Mouse (Mus musculus): ENCODE measurements around the gene Brpf3. TPM values are rescaled to one million over a fixed set of nuclear protein-coding genes. Genes with fewer than 3 reads are reported as not detected.

The Brpf3 gene
- polyA plus RNA-seq, 1 experiment from 2014 or later = 44.4 TPM

DNA sequence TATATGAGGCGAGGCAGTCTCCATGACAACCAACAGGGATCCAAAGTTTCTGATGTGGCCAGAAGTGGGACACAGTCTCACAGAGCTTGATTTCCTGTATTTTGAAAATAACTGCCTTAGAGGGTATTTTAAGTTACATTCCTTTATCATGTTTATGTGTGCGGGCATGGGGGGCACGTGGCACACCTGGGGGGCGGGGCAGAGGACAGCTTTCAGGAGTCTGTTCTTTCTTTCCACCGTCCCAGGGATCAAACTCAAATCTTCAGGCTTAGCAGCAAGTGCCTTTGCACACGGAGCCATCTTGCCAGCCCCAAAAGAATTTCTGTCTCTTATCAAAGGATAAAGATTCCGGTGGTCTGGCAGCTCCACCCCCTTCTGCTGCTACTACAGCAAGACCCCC lies 63.0 kb downstream of the Brpf3 start:
- 69% methylated on average over 7 of the region's 7 CpGs for WGBS
- ATAC-seq = no peak
- Histone ChIP-seq H3K36me3 (ENCODE audit: control insufficient read depth, insufficient read depth) (no peaks in the 10 kb centered on the region), H3K4me3 (ENCODE audit: low read depth, low read length) (no peak overlapping the region), H3K4me1 (replicated peaks; ENCODE audit: control insufficient read depth, insufficient read depth, low read length) (no peaks in the 10 kb centered on the region), H3K4me2 (replicated peaks; ENCODE audit: low read depth) (no peak overlapping the region), H3K9ac (ENCODE audit: low read depth, low read length) (no peak overlapping the region), H3K27me3 (replicated peaks; ENCODE audit: control insufficient read depth, insufficient read depth, low read length) (no peaks in the 10 kb centered on the region), H3K27ac (ENCODE audit: low read depth, low read length) (no peak overlapping the region), H3K9me3 (ENCODE audit: control insufficient read depth) (no peaks in the 10 kb centered on the region)
- no peak for TF ChIP-seq CTCF (IDR thresholded peaks at IDR 0.05; ENCODE audit: low read depth)

DNA sequence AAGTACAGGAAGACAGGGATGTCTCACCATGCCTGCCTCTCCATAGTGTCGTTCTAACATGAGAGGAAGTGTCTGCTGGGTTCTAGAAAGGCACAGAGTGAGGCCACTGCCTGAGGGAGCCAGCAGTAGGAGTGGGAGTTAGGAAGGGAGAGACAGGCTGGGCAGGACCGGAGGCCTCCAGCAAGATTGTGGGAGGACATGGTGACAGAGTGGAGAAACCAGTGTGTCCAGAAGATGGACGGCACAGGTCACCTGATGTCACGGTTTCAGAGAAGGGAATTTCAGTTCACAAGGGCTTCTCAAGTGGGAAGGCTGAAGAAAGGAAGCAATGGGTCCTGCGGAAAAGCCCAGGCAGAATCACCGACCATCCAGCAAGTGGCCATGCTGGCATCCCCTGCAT lies 63.6 kb downstream of the Brpf3 start:
- H3K27ac ChIP-seq (ENCODE audit: low read depth, low read length) = no peak overlapping the region
- no peak overlapping the region for H3K9ac ChIP-seq (ENCODE audit: low read depth, low read length)
- H3K9me3 ChIP-seq (ENCODE audit: control insufficient read depth) = no peaks in the 10 kb centered on the region
- H3K27me3 ChIP-seq (replicated peaks; ENCODE audit: control insufficient read depth, insufficient read depth, low read length) = no peaks in the 10 kb centered on the region
- WGBS = 71% methylated on average over 6 of the region's 6 CpGs
- H3K4me1 ChIP-seq (replicated peaks; ENCODE audit: control insufficient read depth, insufficient read depth, low read length) = no peaks in the 10 kb centered on the region
- H3K36me3 ChIP-seq (ENCODE audit: control insufficient read depth, insufficient read depth) = no peaks in the 10 kb centered on the region
- H3K4me3 ChIP-seq (ENCODE audit: low read depth, low read length) = no peak overlapping the region
- no peak overlapping the region for H3K4me2 ChIP-seq (replicated peaks; ENCODE audit: low read depth)
- no peak for ATAC-seq
- no peak for TF ChIP-seq CTCF (IDR thresholded peaks at IDR 0.05; ENCODE audit: low read depth)

- no peaks in the 10 kb centered on the region for H3K27me3 ChIP-seq (replicated peaks; ENCODE audit: control insufficient read depth, insufficient read depth, low read length)
- TF ChIP-seq CTCF (IDR thresholded peaks at IDR 0.05; ENCODE audit: low read depth) = no peak
- no peak overlapping the region for H3K27ac ChIP-seq (ENCODE audit: low read depth, low read length)
- H3K4me3 ChIP-seq (ENCODE audit: low read depth, low read length) = no peak overlapping the region
- H3K36me3 ChIP-seq (ENCODE audit: control insufficient read depth, insufficient read depth) = no peaks in the 10 kb centered on the region
- H3K4me2 ChIP-seq (replicated peaks; ENCODE audit: low read depth) = no peak overlapping the region
- H3K4me1 ChIP-seq (replicated peaks; ENCODE audit: control insufficient read depth, insufficient read depth, low read length) = no peaks in the 10 kb centered on the region; the same call in 1 of the 2 replicates
- H3K9me3 ChIP-seq (ENCODE audit: control insufficient read depth) = no peaks in the 10 kb centered on the region
- ATAC-seq = no peak
- H3K9ac ChIP-seq (ENCODE audit: low read depth, low read length) = no peak overlapping the region
These were observed 66.0 kb downstream of the Brpf3 start for GRCm38 (mm10) chr17:28866921-28867320.

- Histone ChIP-seq H3K4me2 (replicated peaks; ENCODE audit: low read depth) (no peak overlapping the region), H3K4me3 (ENCODE audit: low read depth, low read length) (no peak overlapping the region), H3K36me3 (ENCODE audit: control insufficient read depth, insufficient read depth) (no peaks in the 10 kb centered on the region), H3K9me3 (ENCODE audit: control insufficient read depth) (no peaks in the 10 kb centered on the region), H3K9ac (ENCODE audit: low read depth, low read length) (no peak overlapping the region), H3K27me3 (replicated peaks; ENCODE audit: control insufficient read depth, insufficient read depth, low read length) (no peaks in the 10 kb centered on the region), H3K27ac (ENCODE audit: low read depth, low read length) (no peak overlapping the region), H3K4me1 (replicated peaks; ENCODE audit: control insufficient read depth, insufficient read depth, low read length) (no peaks in the 10 kb centered on the region; the same call in 1 of the 2 replicates)
- no peak for ATAC-seq
- TF ChIP-seq CTCF (IDR thresholded peaks at IDR 0.05; ENCODE audit: low read depth) = no peak
- 72% methylated on average over 4 of the region's 4 CpGs for WGBS
These were observed 66.5 kb downstream of the Brpf3 start for GRCm38 (mm10) chr17:28867381-28867780.

DNA sequence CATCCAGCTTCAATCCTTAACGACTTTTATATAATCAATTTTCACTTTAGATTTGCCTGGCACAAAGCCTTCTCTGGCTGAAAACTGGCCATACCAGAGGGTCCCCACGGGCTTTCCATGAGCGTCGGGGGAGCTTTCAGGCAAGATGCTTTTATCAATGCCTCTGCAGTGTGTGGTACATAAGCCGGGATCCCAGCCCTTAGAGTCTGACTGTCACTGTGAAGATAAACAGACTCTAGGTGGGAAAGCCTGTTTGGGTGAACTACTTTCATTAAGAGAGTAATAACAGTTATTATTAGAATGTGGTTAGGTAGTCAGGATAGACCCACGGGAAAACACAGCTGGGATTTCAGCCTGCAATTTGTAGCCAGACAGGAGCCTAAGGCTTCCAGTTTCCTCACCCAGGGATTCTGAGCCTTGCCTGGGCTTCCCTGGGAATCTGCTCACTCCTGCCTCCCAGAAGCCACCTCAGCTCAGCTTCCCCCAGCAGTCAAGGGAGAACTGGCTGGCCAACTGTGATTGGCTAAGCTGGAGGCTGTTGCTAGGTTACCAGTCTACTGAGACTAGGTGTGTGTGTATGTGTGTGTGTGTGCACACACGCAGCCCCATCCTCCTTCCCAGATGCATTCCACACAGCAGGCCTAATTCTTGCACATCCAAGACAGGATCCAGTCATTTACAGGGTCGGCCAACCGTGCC lies 68.7 kb downstream of the Brpf3 start:
- H3K4me3 ChIP-seq (ENCODE audit: low read depth, low read length) = no peak overlapping the region
- 53% methylated on average over 9 of the region's 9 CpGs for WGBS

GRCm38 (mm10) chr17:28870435-28870834 lies 69.5 kb downstream of the Brpf3 start:
- no peaks in the 10 kb centered on the region; the same call in 1 of the 2 replicates for H3K4me1 ChIP-seq (replicated peaks; ENCODE audit: control insufficient read depth, insufficient read depth, low read length)
- no peak overlapping the region for H3K9ac ChIP-seq (ENCODE audit: low read depth, low read length)
- peak; percentile 27; the same call in 1 of the 2 replicates for TF ChIP-seq CTCF (IDR thresholded peaks at IDR 0.05; ENCODE audit: low read depth)
- H3K36me3 ChIP-seq (ENCODE audit: control insufficient read depth, insufficient read depth) = no peaks in the 10 kb centered on the region
- ATAC-seq = no peak
- WGBS = 68% methylated on average over 5 of the region's 5 CpGs
- H3K9me3 ChIP-seq (ENCODE audit: control insufficient read depth) = no peaks in the 10 kb centered on the region
- H3K27ac ChIP-seq (ENCODE audit: low read depth, low read length) = no peak overlapping the region
- H3K4me3 ChIP-seq (ENCODE audit: low read depth, low read length) = no peak overlapping the region
- no peak overlapping the region for H3K4me2 ChIP-seq (replicated peaks; ENCODE audit: low read depth)
- no peaks in the 10 kb centered on the region for H3K27me3 ChIP-seq (replicated peaks; ENCODE audit: control insufficient read depth, insufficient read depth, low read length)

More for the DNA sequence above, 68.7 kb downstream of the Brpf3 start:
- no peak overlapping the region for H3K4me2 ChIP-seq (replicated peaks; ENCODE audit: low read depth)
- H3K9ac ChIP-seq (ENCODE audit: low read depth, low read length) = no peak overlapping the region
- H3K9me3 ChIP-seq (ENCODE audit: control insufficient read depth) = no peaks in the 10 kb centered on the region
- no peaks in the 10 kb centered on the region for H3K36me3 ChIP-seq (ENCODE audit: control insufficient read depth, insufficient read depth)
- H3K27ac ChIP-seq (ENCODE audit: low read depth, low read length) = no peak overlapping the region
- TF ChIP-seq CTCF (IDR thresholded peaks at IDR 0.05; ENCODE audit: low read depth) = no peak
- no peaks in the 10 kb centered on the region; the same call in 1 of the 2 replicates for H3K4me1 ChIP-seq (replicated peaks; ENCODE audit: control insufficient read depth, insufficient read depth, low read length)
- ATAC-seq = no peak
- no peaks in the 10 kb centered on the region for H3K27me3 ChIP-seq (replicated peaks; ENCODE audit: control insufficient read depth, insufficient read depth, low read length)

Measured in intestine, postnatal 0 days (tissue).